Mouse (Mus musculus) c-Kit-positive CD71-negative TER-119-negative erythroid progenitor cells, embryonic 14.5 days (primary cell): Measurements from ENCODE around the gene A630001G21Rik.
"Not testable (repeated sequence)": the region's sequence is repeated elsewhere in the genome, so short reads cannot be mapped to it uniquely, and the experiment has no call there.

Experiments
- DNase-seq: peaks from one replicate; pipeline ENCODE4 v3.0.0-alpha.2; 2013; ENCODE audit warnings: low read depth

Gene A630001G21Rik

GRCm38 (mm10) chr1:85778436-85778835 is at the start of gene A630001G21Rik:
Gene A630001G21Rik, minus strand, starts transcription at chr1:85778643.
- no peak for DNase-seq

GRCm38 (mm10) chr1:85827166-85827565 is 48.7 kb upstream of the A630001G21Rik start:
- no peak for DNase-seq

- no peak for DNase-seq
Observed at GRCm38 (mm10) chr1:85824905-85825304, 46.5 kb upstream of the A630001G21Rik start.

GRCm38 (mm10) chr1:85822239-85822638 is 43.8 kb upstream of the A630001G21Rik start:
- no peak for DNase-seq

- DNase-seq: no peak
Observed at GRCm38 (mm10) chr1:85819695-85820094, 41.3 kb upstream of the A630001G21Rik start.

- no peak for DNase-seq
Observed at GRCm38 (mm10) chr1:85818121-85818520, 39.7 kb upstream of the A630001G21Rik start.

- not testable (repeated sequence) for DNase-seq
Observed at GRCm38 (mm10) chr1:85814213-85814612, 35.8 kb upstream of the A630001G21Rik start.

- DNase-seq: no peak
Observed at GRCm38 (mm10) chr1:85810787-85811186, 32.3 kb upstream of the A630001G21Rik start.

GRCm38 (mm10) chr1:85810343-85810742 is 31.9 kb upstream of the A630001G21Rik start:
- no peak for DNase-seq

- DNase-seq: no peak
Observed at GRCm38 (mm10) chr1:85809256-85809655, 30.8 kb upstream of the A630001G21Rik start.

- DNase-seq: no peak
Observed at GRCm38 (mm10) chr1:85804551-85804950, 26.1 kb upstream of the A630001G21Rik start.

GRCm38 (mm10) chr1:85802517-85802916 is 24.1 kb upstream of the A630001G21Rik start:
- no peak for DNase-seq

- DNase-seq: no peak
Observed at GRCm38 (mm10) chr1:85799776-85800175, 21.3 kb upstream of the A630001G21Rik start.

GRCm38 (mm10) chr1:85795196-85795595 is 16.8 kb upstream of the A630001G21Rik start:
- no peak for DNase-seq

GRCm38 (mm10) chr1:85794106-85794771 is 15.8 kb upstream of the A630001G21Rik start:
- peak; percentile 33 for DNase-seq

GRCm38 (mm10) chr1:85793208-85794105 is 15.0 kb upstream of the A630001G21Rik start, which contains the start of gene Cab39:
Gene Cab39, plus strand, starts transcription at chr1:85793441.
- peak; percentile 83 for DNase-seq

- DNase-seq: no peak
Observed at GRCm38 (mm10) chr1:85791476-85791875, 13.0 kb upstream of the A630001G21Rik start.

GRCm38 (mm10) chr1:85790565-85790964 is 12.1 kb upstream of the A630001G21Rik start:
- DNase-seq: no peak

- DNase-seq: peak; percentile 32
Observed at GRCm38 (mm10) chr1:85779428-85780180, 1.2 kb upstream of the A630001G21Rik start.

- DNase-seq: no peak
Observed at GRCm38 (mm10) chr1:85779012-85779411, 569 bp upstream of the A630001G21Rik start.

- DNase-seq: no peak
Observed at GRCm38 (mm10) chr1:85776154-85776553, 2.3 kb downstream of the A630001G21Rik start.

GRCm38 (mm10) chr1:85775136-85775535 is 3.3 kb downstream of the A630001G21Rik start:
- no peak for DNase-seq
